Mouse (Mus musculus): ENCODE data around the gene Map3k1.

Map3k1 gene

DNA sequence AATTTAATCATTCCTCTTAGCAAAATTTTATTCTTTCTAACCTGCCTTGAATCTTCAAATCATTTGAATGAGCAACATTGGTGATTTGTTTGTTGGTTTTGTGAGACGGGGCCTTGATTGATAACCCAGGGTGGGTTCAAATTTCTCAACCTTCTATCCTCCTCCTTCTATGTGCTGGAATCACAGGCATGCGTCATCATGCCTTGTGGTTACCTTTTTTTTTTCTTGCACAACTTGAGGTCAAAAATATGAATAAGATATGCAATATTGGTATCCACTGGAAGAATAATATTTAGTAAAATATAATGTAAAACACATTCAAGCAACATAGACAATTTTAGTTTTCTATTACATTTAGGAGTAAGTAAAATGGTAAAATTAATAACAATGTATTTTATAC lies 3.9 kb upstream of the Map3k1 start:
- no peak for DNase-seq (ENCODE audit: low read depth, low spot score)

GRCm38 (mm10) chr13:111810998-111811628 lies 2.3 kb upstream of the Map3k1 start:
- no peak for DNase-seq (ENCODE audit: low read depth, low spot score)

DNA sequence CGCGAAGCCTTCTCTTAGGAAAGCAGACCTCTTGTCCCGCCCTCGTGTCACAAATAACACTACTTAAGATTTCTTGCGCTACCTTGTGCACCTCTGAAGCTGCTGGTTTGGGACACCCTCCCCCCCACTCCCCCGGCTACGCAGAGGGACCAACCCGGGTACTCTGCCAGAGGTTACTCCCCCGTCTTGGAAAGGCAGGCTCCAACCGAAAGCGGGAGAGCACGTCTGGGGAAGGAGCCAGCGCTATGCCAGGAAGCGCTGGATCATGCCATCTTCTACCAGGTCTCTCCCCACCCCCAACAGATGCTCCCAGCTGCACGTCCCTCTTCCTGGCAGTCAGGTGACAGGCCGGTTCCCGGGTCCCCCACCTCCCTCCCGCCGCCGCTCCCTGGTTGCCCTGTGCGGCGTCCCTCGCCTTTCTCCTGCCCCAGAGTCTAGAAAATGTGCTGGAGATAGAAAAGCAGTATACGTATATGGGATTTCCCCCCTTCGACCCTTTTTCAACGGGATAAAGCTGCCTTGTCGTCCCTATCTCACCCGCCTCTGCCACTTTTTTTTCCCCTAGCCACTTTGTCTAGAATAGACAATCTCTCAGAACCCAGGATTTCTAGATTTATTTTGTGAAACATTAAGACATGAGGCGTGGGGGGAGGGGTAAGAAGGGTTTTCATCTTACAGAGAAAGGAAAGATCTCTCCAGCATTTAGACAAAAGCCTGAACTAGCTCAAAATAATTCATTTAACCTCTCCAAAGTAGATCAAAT lies 854 bp upstream of the Map3k1 start:
- DNase-seq (ENCODE audit: low read depth, low spot score): no peak

- no peak for DNase-seq (ENCODE audit: low read depth, low spot score)
Observed at GRCm38 (mm10) chr13:111808387-111808636, 481 bp downstream of the Map3k1 start.

DNA sequence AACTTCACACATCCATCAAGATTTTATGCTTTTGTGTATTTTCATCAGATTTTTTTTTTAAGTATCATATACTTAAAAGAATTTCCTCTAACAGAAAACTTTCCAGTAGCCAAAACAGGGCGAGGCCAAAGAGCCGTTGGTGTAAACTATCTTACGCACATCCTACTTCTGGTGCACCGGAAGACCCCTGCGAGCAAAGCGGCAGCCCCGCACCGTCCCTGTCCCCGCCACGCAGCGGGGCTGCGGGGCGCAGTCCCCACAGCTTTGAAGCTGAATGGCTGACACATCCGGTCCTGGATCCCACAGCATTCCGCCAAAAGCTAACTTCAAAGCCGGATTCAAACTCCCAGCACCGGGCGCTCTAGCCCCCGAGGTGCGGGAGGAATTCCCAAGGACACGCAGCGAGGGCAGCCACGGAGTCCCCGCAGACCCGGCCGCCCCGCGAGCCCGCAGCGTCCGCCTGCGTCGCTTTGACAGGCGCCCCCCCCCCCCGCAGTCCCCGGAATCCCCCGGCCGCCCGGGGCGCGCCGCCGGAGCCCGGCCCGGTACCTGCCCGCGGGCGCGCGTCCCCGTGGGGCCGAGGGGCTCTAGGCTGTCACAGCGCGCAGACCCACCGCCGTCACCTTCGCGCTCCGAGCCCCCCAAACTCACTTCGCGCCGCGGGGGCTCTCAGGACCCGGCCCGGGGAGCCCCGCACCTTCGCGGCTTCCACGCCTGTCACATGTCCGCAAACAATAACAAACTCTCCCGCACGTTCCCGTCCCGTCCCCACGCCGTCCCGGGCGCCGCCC lies 1.0 kb downstream of the Map3k1 start:
- DNase-seq (ENCODE audit: low read depth, low spot score): no peak

DNA sequence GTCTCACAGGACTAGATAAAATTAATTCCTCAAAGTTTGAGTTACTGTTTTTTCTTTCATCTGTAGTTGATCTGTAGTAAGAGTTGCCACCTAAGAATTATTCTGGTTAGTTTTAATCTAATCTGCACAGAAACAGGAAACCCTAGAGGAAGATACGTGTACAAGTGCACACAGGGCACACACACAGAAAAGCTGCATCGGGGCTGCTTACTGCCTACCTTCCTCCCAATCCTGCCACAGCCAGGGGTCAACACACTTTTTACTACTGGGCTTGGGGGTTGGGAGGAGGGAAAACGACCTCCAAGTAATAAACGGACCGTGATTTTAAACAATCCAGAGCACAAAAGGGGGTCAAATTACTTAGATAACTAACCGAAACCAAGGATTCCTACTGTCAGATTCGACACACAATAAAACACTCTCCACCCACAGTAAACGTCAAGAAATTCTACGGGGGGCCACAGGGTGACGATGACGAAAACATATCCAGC lies 1.6 kb downstream of the Map3k1 start:
- DNase-seq (ENCODE audit: low read depth, low spot score): no peak

DNA sequence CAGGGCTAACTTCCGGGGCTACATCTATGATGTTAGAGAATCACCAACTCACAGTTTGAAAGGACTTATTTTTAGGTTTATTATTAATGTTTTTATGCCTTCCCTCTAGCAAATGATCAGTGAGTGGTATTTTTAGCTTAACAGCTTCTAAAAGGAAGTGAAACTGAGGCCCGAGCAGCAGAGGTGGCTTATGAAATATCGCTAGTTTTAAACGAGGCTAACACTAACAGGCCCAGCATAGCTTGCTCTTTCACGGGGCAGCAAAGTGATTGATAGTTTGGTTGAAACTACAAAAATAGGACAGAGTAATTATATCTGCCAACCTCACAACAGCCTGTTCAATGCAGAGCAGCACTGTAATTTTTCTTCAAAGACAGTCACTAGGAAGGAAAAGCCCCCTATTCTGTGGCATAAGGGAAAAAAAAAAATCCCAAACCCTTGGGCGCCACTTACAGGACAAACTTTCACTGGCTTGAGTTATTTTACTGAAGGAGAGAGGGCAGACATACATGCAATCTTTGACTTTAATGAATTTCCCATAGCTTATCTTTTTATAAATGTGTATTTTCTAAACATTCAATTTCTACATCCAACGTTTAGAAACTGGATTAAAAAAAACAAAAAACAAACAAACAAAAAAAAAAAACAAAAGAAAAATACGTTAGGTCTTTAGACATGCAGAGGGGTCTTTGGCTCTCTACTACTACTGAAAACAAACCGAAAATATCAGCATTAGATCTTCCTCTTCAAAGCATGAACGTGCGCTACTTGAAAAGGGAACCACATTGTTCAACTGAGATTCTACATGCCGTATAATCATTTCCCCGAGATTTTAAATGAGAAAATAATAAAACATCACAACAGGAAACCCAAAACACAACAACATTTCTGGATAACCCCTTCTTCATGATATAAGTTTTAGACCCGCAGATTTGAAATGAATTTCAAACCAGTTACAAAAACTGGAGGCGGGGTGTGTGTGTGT lies 2.8 kb downstream of the Map3k1 start:
- DNase-seq (ENCODE audit: low read depth, low spot score): no peak

GRCm38 (mm10) chr13:111804951-111805673 lies 3.7 kb downstream of the Map3k1 start:
- DNase-seq (ENCODE audit: low read depth, low spot score): no peak

GRCm38 (mm10) chr13:111804189-111804588 lies 4.6 kb downstream of the Map3k1 start:
- no peak for DNase-seq (ENCODE audit: low read depth, low spot score)

DNA sequence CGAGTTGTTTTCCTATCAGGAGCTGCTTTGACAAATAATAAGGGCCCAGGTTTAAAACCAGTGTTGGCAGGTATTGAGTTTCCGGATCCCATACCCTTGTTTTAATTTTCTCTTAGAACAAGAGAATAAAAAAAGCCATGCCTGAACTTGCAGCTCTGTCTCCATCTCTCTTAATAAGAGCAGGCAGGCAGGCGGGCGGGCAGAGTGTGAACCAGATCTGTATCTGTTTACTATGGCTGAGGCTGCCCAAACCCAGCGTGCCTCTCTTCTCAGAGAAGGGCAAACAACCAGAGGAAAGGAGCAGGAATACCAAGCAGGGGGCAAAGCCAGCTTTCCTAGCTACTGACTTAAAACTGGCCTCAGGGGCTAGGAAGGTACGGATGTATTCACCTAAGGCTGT lies 5.3 kb downstream of the Map3k1 start:
- DNase-seq (ENCODE audit: low read depth, low spot score): no peak

- no peak for DNase-seq (ENCODE audit: low read depth, low spot score)
Observed at GRCm38 (mm10) chr13:111802900-111803299, 5.9 kb downstream of the Map3k1 start.

DNA sequence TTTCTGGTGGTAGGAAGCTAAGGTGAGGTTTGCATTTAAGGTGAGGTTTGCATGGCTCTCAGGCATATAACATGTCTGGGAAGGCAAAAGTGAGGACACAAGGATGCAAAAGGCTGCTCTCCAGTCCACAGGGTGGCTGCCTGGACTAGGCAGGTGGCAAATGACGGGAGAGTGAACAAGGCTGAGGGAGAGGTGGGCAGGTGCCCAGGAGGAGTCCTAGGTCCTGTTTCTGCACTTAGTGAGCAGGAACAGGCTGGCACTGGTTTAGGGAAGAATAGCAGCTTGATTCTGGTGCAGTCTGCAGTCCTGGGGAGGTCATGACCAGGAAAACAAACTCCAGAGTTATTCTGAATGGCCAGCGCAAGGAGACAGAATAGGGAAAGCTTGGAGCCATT lies 6.5 kb downstream of the Map3k1 start:
- DNase-seq (ENCODE audit: low read depth, low spot score): no peak

DNA sequence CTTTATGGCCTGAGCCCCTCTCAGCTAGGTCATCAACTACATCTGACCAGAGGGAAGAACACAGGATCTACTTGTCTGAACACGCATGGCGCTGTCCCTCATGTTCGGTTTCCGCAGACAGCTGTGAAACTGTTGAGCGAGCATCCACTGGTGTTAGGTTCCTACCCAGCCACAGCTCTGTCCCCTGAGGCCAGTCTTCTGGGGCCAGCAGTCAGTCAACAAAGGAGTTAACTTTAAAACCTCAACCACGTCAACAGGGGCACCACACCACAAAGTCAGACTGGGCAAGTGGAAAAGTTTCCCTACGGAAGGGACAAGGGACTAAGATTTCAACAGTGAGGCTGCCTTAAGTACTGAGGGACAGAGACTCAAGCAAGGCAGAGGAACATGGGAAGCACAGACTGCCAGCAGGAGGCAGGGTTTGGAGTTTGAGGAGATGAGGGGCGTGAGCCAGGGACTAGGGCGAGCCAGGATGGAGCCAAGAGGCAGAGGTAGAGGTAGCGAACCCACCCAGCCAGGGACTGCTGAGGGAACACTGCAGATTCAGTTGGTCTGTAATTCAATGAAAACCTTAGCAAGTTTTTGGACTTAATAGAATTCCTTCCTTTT lies 7.0 kb downstream of the Map3k1 start:
- DNase-seq (ENCODE audit: low read depth, low spot score): no peak

DNA sequence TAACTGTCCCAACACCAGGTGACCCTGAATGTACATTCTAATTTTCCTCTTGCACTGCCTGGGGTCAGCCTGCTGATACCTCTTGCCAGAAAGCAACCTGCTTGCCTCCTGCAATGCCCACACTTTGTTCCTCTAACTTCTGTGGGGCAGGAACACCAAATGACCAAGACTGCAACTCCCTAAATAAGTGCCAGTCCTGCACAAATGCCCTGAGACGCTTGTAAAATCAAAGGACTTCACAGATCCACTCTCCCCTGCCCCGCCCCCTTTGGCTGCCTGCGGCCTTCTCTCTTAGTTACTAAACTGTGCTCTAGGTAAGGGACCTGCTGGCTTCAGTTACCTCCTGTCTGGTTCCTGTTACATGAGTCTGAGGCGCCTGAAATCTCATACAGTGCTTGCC lies 7.9 kb downstream of the Map3k1 start:
- DNase-seq (ENCODE audit: low read depth, low spot score): no peak

GRCm38 (mm10) chr13:111798044-111798443 lies 10.7 kb downstream of the Map3k1 start:
- no peak for DNase-seq (ENCODE audit: low read depth, low spot score)

- DNase-seq (ENCODE audit: low read depth, low spot score): no peak
Observed at GRCm38 (mm10) chr13:111797021-111797420, 11.8 kb downstream of the Map3k1 start.

GRCm38 (mm10) chr13:111796191-111796920 lies 12.4 kb downstream of the Map3k1 start:
- no peak for DNase-seq (ENCODE audit: low read depth, low spot score)

- no peak for DNase-seq (ENCODE audit: low read depth, low spot score)
Observed at GRCm38 (mm10) chr13:111792975-111793287, 15.9 kb downstream of the Map3k1 start.

GRCm38 (mm10) chr13:111792130-111792974 lies 16.4 kb downstream of the Map3k1 start:
- no peak for DNase-seq (ENCODE audit: low read depth, low spot score)

Measured in mesoderm, embryonic 11.5 days (tissue).